Mouse (Mus musculus): ENCODE results near the gene Ppig. TPM values are rescaled to one million over a fixed set of nuclear protein-coding genes. Genes with fewer than 3 reads are reported as not detected.

The Ppig gene
- polyA plus RNA-seq, 1 experiment from 2014 or later, result 59.6 TPM

- H3K4me2 ChIP-seq (ENCODE audit: low read depth, low read length), result peak overlapping the region; percentile 87
- peak; percentile 94 for DNase-seq
- ATAC-seq, result peak; percentile 89
- peaks cover 15% of the 10 kb centered on the region for H3K4me1 ChIP-seq (ENCODE audit: insufficient read depth)
- no peaks in the 10 kb centered on the region for H3K36me3 ChIP-seq (replicated peaks; ENCODE audit: insufficient read depth, low read length)
- H3K4me3 ChIP-seq (ENCODE audit: low read depth, low read length), result peak overlapping the region; percentile 96
- no peaks in the 10 kb centered on the region for H3K27me3 ChIP-seq (ENCODE audit: insufficient read depth, low read length)
- H3K9me3 ChIP-seq (ENCODE audit: low read length), result no peaks in the 10 kb centered on the region
- peak overlapping the region; percentile 97 for H3K27ac ChIP-seq (ENCODE audit: low read depth)
- H3K9ac ChIP-seq (replicated peaks), result peak overlapping the region; percentile 88
- WGBS (ENCODE audit: insufficient replicate concordance), result under 1% methylated on average over 61 of the region's 91 CpGs
- TF ChIP-seq CTCF (IDR thresholded peaks at IDR 0.05; ENCODE audit: low read depth), result no peak
- 0 out of 2 replicates have a peak, but pooled peaks have one; percentile 16 for TF ChIP-seq EP300 (IDR thresholded peaks at IDR 0.05; ENCODE audit: low read depth)
Observed at GRCm38 (mm10) chr2:69722650-69723518, 539 bp downstream of the Ppig start.

- Histone ChIP-seq H3K9me3 (ENCODE audit: low read length) (no peaks in the 10 kb centered on the region), H3K4me1 (ENCODE audit: insufficient read depth) (peaks cover 15% of the 10 kb centered on the region), H3K27me3 (ENCODE audit: insufficient read depth, low read length) (no peaks in the 10 kb centered on the region), H3K9ac (replicated peaks) (peak overlapping the region; percentile 88), H3K4me2 (ENCODE audit: low read depth, low read length) (peak overlapping the region; percentile 87), H3K4me3 (ENCODE audit: low read depth, low read length) (peak overlapping the region; percentile 96), H3K27ac (ENCODE audit: low read depth) (peak overlapping the region; percentile 97), H3K36me3 (replicated peaks; ENCODE audit: insufficient read depth, low read length) (no peaks in the 10 kb centered on the region)
- DNase-seq (no peak), ATAC-seq (no peak)
- no peak for TF ChIP-seq EP300 (IDR thresholded peaks at IDR 0.05; ENCODE audit: low read depth)
- WGBS (ENCODE audit: insufficient replicate concordance), result 0% methylated on average over 13 of the region's 13 CpGs
Observed at GRCm38 (mm10) chr2:69723519-69723825, 1.1 kb downstream of the Ppig start.

- H3K9me3 ChIP-seq (ENCODE audit: low read length), result peaks cover 7% of the 10 kb centered on the region; the same call in 1 of the 2 replicates
- H3K4me1 ChIP-seq (ENCODE audit: insufficient read depth), result no peaks in the 10 kb centered on the region
- no peaks in the 10 kb centered on the region for H3K27me3 ChIP-seq (ENCODE audit: insufficient read depth, low read length)
- H3K4me3 ChIP-seq (ENCODE audit: low read depth, low read length), result no peak overlapping the region
- no peak overlapping the region for H3K27ac ChIP-seq (ENCODE audit: low read depth)
- no peak overlapping the region for H3K9ac ChIP-seq (replicated peaks)
- DNase-seq (no peak), ATAC-seq (no peak)
- no peak overlapping the region for H3K4me2 ChIP-seq (ENCODE audit: low read depth, low read length)
- TF ChIP-seq CTCF (IDR thresholded peaks at IDR 0.05; ENCODE audit: low read depth) (peak; percentile 52), EP300 (IDR thresholded peaks at IDR 0.05; ENCODE audit: low read depth) (no peak)
- H3K36me3 ChIP-seq (replicated peaks; ENCODE audit: insufficient read depth, low read length), result peaks cover 47% of the 10 kb centered on the region
- 90% methylated on average over 1 of the region's 1 CpGs for WGBS (ENCODE audit: insufficient replicate concordance)
Observed at GRCm38 (mm10) chr2:69745091-69745490, 22.7 kb downstream of the Ppig start.

- WGBS (ENCODE audit: insufficient replicate concordance), result 69% methylated on average over 5 of the region's 5 CpGs
- H3K4me3 ChIP-seq (ENCODE audit: low read depth, low read length), result no peak overlapping the region
- no peak overlapping the region for H3K27ac ChIP-seq (ENCODE audit: low read depth)
- no peaks in the 10 kb centered on the region for H3K4me1 ChIP-seq (ENCODE audit: insufficient read depth)
- DNase-seq (no peak), ATAC-seq (no peak)
- H3K36me3 ChIP-seq (replicated peaks; ENCODE audit: insufficient read depth, low read length), result no peaks in the 10 kb centered on the region
- no peak overlapping the region for H3K4me2 ChIP-seq (ENCODE audit: low read depth, low read length)
- no peak overlapping the region for H3K9ac ChIP-seq (replicated peaks)
- no peaks in the 10 kb centered on the region for H3K9me3 ChIP-seq (ENCODE audit: low read length)
- TF ChIP-seq CTCF (IDR thresholded peaks at IDR 0.05; ENCODE audit: low read depth), result no peak
- no peak for TF ChIP-seq EP300 (IDR thresholded peaks at IDR 0.05; ENCODE audit: low read depth)
- H3K27me3 ChIP-seq (ENCODE audit: insufficient read depth, low read length), result no peaks in the 10 kb centered on the region
Observed at GRCm38 (mm10) chr2:69760980-69761379, 38.6 kb downstream of the Ppig start.

GRCm38 (mm10) chr2:69763340-69763739 lies 41.0 kb downstream of the Ppig start:
- Histone ChIP-seq H3K4me3 (ENCODE audit: low read depth, low read length) (no peak overlapping the region), H3K9ac (replicated peaks) (no peak overlapping the region), H3K9me3 (ENCODE audit: low read length) (no peaks in the 10 kb centered on the region), H3K4me1 (ENCODE audit: insufficient read depth) (no peaks in the 10 kb centered on the region), H3K27me3 (ENCODE audit: insufficient read depth, low read length) (no peaks in the 10 kb centered on the region), H3K36me3 (replicated peaks; ENCODE audit: insufficient read depth, low read length) (no peaks in the 10 kb centered on the region), H3K4me2 (ENCODE audit: low read depth, low read length) (no peak overlapping the region), H3K27ac (ENCODE audit: low read depth) (no peak overlapping the region)
- ATAC-seq, result no peak
- no peak for DNase-seq
- TF ChIP-seq CTCF (IDR thresholded peaks at IDR 0.05; ENCODE audit: low read depth) (no peak), EP300 (IDR thresholded peaks at IDR 0.05; ENCODE audit: low read depth) (no peak)
- WGBS (ENCODE audit: insufficient replicate concordance), result 67% methylated on average over 4 of the region's 4 CpGs

GRCm38 (mm10) chr2:69764716-69765115 lies 42.4 kb downstream of the Ppig start:
- 77% methylated on average over 1 of the region's 1 CpGs for WGBS (ENCODE audit: insufficient replicate concordance)
- TF ChIP-seq EP300 (IDR thresholded peaks at IDR 0.05; ENCODE audit: low read depth) (no peak), CTCF (IDR thresholded peaks at IDR 0.05; ENCODE audit: low read depth) (no peak)
- Histone ChIP-seq H3K4me2 (ENCODE audit: low read depth, low read length) (no peak overlapping the region), H3K4me3 (ENCODE audit: low read depth, low read length) (no peak overlapping the region), H3K9ac (replicated peaks) (no peak overlapping the region), H3K27me3 (ENCODE audit: insufficient read depth, low read length) (no peaks in the 10 kb centered on the region), H3K36me3 (replicated peaks; ENCODE audit: insufficient read depth, low read length) (no peaks in the 10 kb centered on the region), H3K9me3 (ENCODE audit: low read length) (no peaks in the 10 kb centered on the region), H3K4me1 (ENCODE audit: insufficient read depth) (no peaks in the 10 kb centered on the region), H3K27ac (ENCODE audit: low read depth) (no peak overlapping the region)
- DNase-seq (no peak), ATAC-seq (no peak)

Data from liver, postnatal 0 days (tissue).